Mouse (Mus musculus): ENCODE data around the gene Atf6.

Atf6 gene

DNA sequence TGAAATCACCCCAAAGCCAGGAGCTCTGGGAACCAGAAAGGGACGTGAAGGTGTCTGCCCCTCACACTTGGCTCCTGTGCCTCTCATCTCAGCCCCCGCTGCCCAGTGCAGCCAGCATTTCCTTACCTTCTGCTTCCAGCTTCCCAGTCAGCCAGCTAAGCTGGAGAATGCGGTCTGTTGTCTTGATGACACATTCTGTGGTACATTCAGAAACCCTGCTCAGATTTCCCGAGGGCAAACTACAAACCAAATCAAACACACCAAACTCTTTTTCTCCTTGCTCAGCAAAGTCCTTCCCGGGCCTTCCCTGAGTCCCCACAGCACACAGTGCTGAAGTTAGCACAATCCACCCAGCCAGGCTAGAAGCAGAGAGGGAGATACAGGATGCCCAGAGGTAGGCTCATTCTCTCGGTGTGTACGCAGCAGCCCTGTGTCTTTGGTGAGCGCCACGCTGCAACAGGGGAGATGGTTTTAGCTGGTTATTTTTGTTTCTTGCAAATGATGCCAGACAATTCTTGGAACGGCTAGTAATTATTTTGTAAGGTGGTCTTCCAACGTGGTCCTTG, 202.9 kb downstream of the Atf6 start:
- no peak for DNase-seq (ENCODE audit: low read depth, low spot score)

DNA sequence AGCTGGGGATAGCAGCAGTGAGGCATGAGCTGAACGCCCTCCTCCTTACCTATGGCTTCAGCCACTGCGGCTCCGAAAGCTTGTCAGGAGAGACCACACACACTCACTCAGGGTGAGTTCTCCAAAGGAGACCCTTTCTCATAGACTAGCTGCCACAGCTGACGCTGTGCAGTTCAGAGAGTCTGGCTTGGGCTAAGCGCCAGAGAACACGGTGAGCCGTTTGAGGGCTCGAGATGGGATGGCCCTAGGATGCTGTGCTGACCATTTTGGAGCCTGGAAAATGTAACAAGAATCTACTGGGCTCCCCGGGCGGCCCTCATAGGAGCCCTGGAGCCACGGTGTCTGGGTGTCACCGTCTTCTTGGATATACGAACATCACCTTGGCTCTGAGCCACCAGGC, 208.3 kb downstream of the Atf6 start:
- no peak for DNase-seq (ENCODE audit: low read depth, low spot score)

DNA sequence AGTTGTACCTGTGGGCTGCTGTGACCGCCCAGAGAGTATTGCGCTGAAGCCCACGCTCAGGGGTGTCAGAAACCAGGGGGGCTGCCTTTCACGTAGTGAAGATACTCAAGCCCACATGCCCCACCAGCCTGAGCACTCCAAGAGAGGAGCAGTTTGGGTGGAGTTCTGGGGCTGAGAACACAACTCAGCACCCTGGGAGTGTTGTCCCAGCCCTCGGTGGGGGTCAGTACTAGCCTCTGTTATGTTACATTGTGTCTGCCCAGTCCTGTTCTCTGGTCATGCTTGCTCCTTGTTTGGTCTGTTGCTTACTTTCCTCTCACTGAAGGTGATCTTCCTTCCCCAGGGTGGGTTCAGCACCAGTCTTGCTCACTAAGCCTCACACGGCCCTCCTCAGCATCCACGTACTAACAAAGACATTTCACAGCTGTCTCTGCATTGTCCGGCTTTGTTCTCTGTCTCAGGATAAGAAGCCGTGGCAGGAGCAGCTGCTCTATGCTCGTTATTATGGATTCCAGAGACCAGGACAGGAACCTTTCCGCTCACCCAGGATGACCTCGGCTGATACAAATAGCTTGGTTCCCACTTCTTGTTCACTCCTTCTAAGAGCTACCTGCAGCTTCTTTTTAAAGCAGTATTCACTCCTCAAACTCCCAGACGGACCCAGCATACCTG, 209.8 kb downstream of the Atf6 start:
- DNase-seq (ENCODE audit: low read depth, low spot score), result no peak

DNA sequence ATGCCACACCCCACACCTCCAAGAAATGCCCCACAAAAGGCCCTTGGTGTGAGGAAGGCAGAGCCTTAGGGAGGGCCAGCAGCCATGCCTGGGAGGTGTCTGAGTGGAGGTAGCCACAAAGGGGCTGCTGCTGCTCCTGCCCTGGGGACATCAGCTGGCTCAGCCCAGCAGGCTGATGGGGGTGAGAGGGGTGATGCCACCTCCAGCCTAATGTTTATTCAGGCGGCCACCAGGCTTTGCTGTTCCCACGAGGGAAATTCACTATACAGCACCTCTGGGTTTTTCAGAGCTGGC, 210.4 kb downstream of the Atf6 start:
- DNase-seq (ENCODE audit: low read depth, low spot score), result no peak

DNA sequence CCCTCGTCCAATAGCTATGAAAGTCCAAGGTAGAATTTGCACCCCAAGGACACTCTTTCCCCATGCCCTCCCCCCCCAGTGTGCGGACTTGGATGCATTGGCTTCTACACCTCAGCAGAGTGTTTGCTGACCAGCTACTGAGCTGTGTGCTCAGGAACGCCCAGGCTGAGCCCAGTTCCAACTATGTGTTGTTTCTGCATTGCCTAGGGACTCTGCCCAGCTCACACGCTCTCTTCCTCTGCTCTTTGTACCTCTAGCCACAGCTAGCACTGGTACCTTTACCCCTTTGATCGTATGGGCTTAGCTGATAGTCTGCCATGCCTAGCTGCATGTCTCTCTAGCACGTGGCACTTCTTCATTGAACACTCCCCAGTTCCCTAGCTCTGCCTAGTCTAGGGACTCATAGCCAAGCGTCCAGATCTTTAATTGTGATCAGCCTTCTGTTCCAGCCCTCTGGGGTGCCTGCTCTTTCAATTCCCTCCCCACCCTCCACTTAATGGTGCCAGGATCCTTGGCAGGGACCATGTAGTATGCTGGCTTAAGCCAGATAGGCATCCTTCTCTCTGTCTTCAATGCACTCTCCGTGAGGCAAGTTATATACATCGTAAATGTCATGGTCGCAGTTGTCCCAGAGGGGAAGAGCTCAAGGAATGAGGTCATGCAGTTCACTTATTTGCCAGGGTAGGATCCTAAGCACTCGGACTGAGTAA, 210.9 kb downstream of the Atf6 start:
- no peak for DNase-seq (ENCODE audit: low read depth, low spot score)

DNA sequence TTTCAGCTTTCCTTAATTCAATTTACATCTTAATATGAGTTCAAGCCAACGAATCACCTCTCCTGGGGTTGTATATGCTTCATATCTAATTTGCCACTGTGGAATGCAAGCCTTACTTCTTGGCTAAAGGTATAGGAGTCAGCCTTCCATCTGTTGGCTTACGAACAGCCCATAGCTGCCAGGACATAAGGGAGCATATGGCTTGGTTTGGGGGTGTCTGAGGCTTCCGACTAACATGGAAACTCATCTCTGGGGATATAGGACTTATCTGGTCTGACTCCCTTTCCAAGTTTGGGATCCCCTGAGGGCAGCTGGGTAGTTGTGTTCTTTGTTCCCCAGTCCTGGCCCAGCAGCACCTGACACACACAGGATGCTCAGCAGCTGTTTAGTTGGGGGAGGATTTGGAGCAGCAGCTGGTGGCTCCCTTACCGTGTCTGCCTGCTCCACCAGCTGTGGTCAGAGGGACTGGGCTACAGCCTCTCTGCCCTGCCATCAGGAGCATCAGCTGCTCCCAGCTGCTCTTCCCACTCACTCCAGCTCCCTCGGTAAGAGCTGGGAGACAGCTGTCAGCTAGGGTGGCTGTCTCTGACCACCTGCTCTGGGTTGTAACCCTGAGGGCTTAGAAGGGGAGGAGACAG, 212.2 kb downstream of the Atf6 start:
- no peak for DNase-seq (ENCODE audit: low read depth, low spot score)
